ENCODE assay signal across 34 mouse cellular contexts in genomic region chr2:163682344-163682743, GRCm38 (mm10). TPM values are rescaled to one million over a fixed set of nuclear protein-coding genes. Genes with fewer than 3 reads are reported as not detected.
DNase-seq lines count a peak whose midpoint lies in the region; ATAC-seq and TF ChIP-seq lines count a peak whose summit lies in the region.
"Had no signal": no experiment of that assay in that cellular context is flagged by ENCODE, and none has a peak within 500 bp of the region (broad histone marks: within the 10 kb centered on the region; RNA-seq: fewer than 3 reads in every experiment).

No protein-coding gene starts in this region.

- no peak for ATAC-seq in heart, embryonic 14.5 days (ENCODE audit: insufficient number of reproducible peaks, insufficient read depth, low FRiP score, low read depth)
- ATAC-seq in liver, embryonic 11.5 days (replicated peaks; ENCODE audit: low FRiP score), result no peak
- ATAC-seq: forebrain, embryonic 13.5 days; hindbrain, postnatal 0 days; liver, embryonic 12.5 days; liver, postnatal 0 days had no signal

- 78% methylated on average over 2 of the region's 2 CpGs for WGBS in heart, embryonic 14.5 days
- WGBS in liver, adult 2 months, result 81% methylated on average over 2 of the region's 2 CpGs
- 79% methylated on average over 2 of the region's 2 CpGs for WGBS in liver, embryonic 11.5 days

- peak overlapping the region; percentile 48; the same call in 1 of the 2 replicates for H3K27ac ChIP-seq in gastrocnemius, adult 2 months
- peak overlapping the region; percentile 14 to 46; a peak in 2 of 4 replicates for H3K27ac ChIP-seq in heart, embryonic 14.5 days (replicated peaks in 1 of 2; ENCODE audit: control insufficient read depth in 1 of 2, insufficient read depth in 1 of 2, low read depth in 2 of 2, low read length in 2 of 2)
- no peak overlapping the region for H3K27ac ChIP-seq in liver, adult 2 months (replicated peaks; ENCODE audit: insufficient read depth, low read depth, low read length)
- no peak overlapping the region for H3K27ac ChIP-seq in liver, embryonic 11.5 days (ENCODE audit: low read depth, low read length)
- H3K27ac ChIP-seq: embryonic facial prominence, embryonic 10.5 days; embryonic facial prominence, embryonic 15.5 days; forebrain, embryonic 13.5 days; hindbrain, embryonic 12.5 days; hindbrain, postnatal 0 days; left cerebral cortex, adult 2 months; limb, embryonic 12.5 days; midbrain, embryonic 12.5 days; neural tube, embryonic 13.5 days had no signal

- no peak overlapping the region for H3K4me2 ChIP-seq in heart, embryonic 14.5 days (ENCODE audit: low read length)
- H3K4me2 ChIP-seq in liver, embryonic 11.5 days, result no peak overlapping the region
- H3K4me2 ChIP-seq: embryonic facial prominence, embryonic 15.5 days; forebrain, embryonic 13.5 days; hindbrain, embryonic 12.5 days; limb, embryonic 12.5 days; liver, embryonic 12.5 days; midbrain, embryonic 12.5 days; neural tube, embryonic 13.5 days; stomach, embryonic 15.5 days had no signal

- no peak for TF ChIP-seq POLR2A in liver, adult 2 months (IDR thresholded peaks at IDR 0.05; ENCODE audit: extremely low read depth, insufficient read depth, low read length)

- DNase-seq in gastrocnemius, adult 2 months, result no peak
- DNase-seq in gastrocnemius, adult 8-10 months (ENCODE audit: low spot score in 2 of 2), result no peak
- no peak for DNase-seq in heart, adult 9 months (ENCODE audit: low spot score in 2 of 2)
- DNase-seq in liver, adult 2 months (ENCODE audit: extremely low read depth, low read depth, low spot score), result peak; percentile 52
- DNase-seq in liver, embryonic 11.5 days (ENCODE audit: low spot score), result no peak
- DNase-seq in cerebellum, adult 11-12 months, result no peak
- no peak for DNase-seq in thymus, postnatal 14 days
- DNase-seq: adrenal gland, adult 8-10 months; cerebellum, adult 8-10 months; cerebellum, postnatal 25 days; gastrocnemius, postnatal 25 days; heart, adult 11 months; kidney, adult 11 months; kidney, postnatal 14 days; liver, postnatal 0 days; lung, postnatal 4 days; right cerebral cortex, postnatal 25 days; thymus, adult 18-20 months; thymus, postnatal 36 days had no signal

- H3K27me3 ChIP-seq in heart, embryonic 14.5 days (ENCODE audit: control insufficient read depth, insufficient read depth, low read length), result no peaks in the 10 kb centered on the region
- H3K27me3 ChIP-seq in liver, adult 2 months (ENCODE audit: control insufficient read depth, insufficient read depth, low read length), result no peaks in the 10 kb centered on the region
- no peaks in the 10 kb centered on the region for H3K27me3 ChIP-seq in liver, embryonic 11.5 days (replicated peaks; ENCODE audit: control insufficient read depth, insufficient read depth, low read length)
- H3K27me3 ChIP-seq: embryonic facial prominence, embryonic 15.5 days; forebrain, embryonic 13.5 days; hindbrain, embryonic 12.5 days; limb, embryonic 12.5 days; liver, embryonic 12.5 days; megakaryocyte, embryonic 14.5 days; midbrain, embryonic 12.5 days; neural tube, embryonic 13.5 days; stomach, embryonic 15.5 days had no signal

- TF ChIP-seq CTCF in gastrocnemius, adult 2 months (IDR thresholded peaks at IDR 0.05), result no peak
- no peak for TF ChIP-seq CTCF in liver, adult 2 months (IDR thresholded peaks at IDR 0.05; ENCODE audit: low read depth, low read length)

- H3K9ac ChIP-seq in heart, embryonic 14.5 days (ENCODE audit: low read length), result no peak overlapping the region
- H3K9ac ChIP-seq in liver, adult 2 months (ENCODE audit: low read depth, low read length), result no peak overlapping the region
- H3K9ac ChIP-seq in liver, embryonic 11.5 days (ENCODE audit: low read depth, low read length), result no peak overlapping the region
- H3K9ac ChIP-seq: embryonic facial prominence, embryonic 15.5 days; forebrain, embryonic 13.5 days; hindbrain, embryonic 12.5 days; limb, embryonic 12.5 days; liver, embryonic 12.5 days; liver, postnatal 0 days; midbrain, embryonic 12.5 days; neural tube, embryonic 13.5 days; stomach, embryonic 15.5 days had no signal

- peaks cover 24% of the 10 kb centered on the region for H3K79me2 ChIP-seq in liver, adult 2 months (ENCODE audit: control insufficient read depth, insufficient read depth, low read length)

- H3K4me3 ChIP-seq in gastrocnemius, adult 2 months, result no peak overlapping the region
- no peak overlapping the region for H3K4me3 ChIP-seq in heart, embryonic 14.5 days (ENCODE audit: control insufficient read depth in 1 of 2, insufficient read depth in 1 of 2, low read depth in 1 of 2, low read length in 2 of 2)
- no peak overlapping the region for H3K4me3 ChIP-seq in liver, adult 2 months (ENCODE audit: insufficient read depth, low read depth, low read length)
- H3K4me3 ChIP-seq in liver, embryonic 11.5 days (ENCODE audit: low read depth, low read length), result no peak overlapping the region
- H3K4me3 ChIP-seq: embryonic facial prominence, embryonic 10.5 days; embryonic facial prominence, embryonic 15.5 days; forebrain, embryonic 13.5 days; hindbrain, embryonic 12.5 days; left cerebral cortex, adult 2 months; limb, embryonic 12.5 days; liver, embryonic 12.5 days; megakaryocyte, embryonic 14.5 days; midbrain, embryonic 12.5 days; myocyte; neural tube, embryonic 13.5 days; stomach, embryonic 15.5 days had no signal

- H3K36me3 ChIP-seq in heart, embryonic 14.5 days (ENCODE audit: control insufficient read depth, insufficient read depth, low read length), result no peaks in the 10 kb centered on the region
- no peaks in the 10 kb centered on the region for H3K36me3 ChIP-seq in liver, adult 2 months (ENCODE audit: control insufficient read depth, insufficient read depth, low read length)
- H3K36me3 ChIP-seq in liver, embryonic 11.5 days (ENCODE audit: control insufficient read depth, insufficient read depth, low read length), result no peaks in the 10 kb centered on the region
- H3K36me3 ChIP-seq: embryonic facial prominence, embryonic 10.5 days; embryonic facial prominence, embryonic 15.5 days; hindbrain, embryonic 12.5 days; limb, embryonic 12.5 days; midbrain, embryonic 12.5 days; neural tube, embryonic 13.5 days; stomach, embryonic 15.5 days had no signal

- peaks cover 3% of the 10 kb centered on the region; the same call in 1 of the 2 replicates for H3K9me3 ChIP-seq in heart, embryonic 14.5 days (ENCODE audit: control insufficient read depth, low read length)
- no peaks in the 10 kb centered on the region for H3K9me3 ChIP-seq in liver, embryonic 11.5 days (ENCODE audit: control insufficient read depth, low read length)
- H3K9me3 ChIP-seq: embryonic facial prominence, embryonic 10.5 days; embryonic facial prominence, embryonic 15.5 days; forebrain, embryonic 13.5 days; G1E; hindbrain, embryonic 12.5 days; limb, embryonic 12.5 days; liver, embryonic 12.5 days; megakaryocyte, embryonic 14.5 days; midbrain, embryonic 12.5 days; neural tube, embryonic 13.5 days; stomach, embryonic 15.5 days had no signal

- intact Hi-C loops in gastrocnemius, adult 2 months (cut with DNase I), result no loop called here

- H3K4me1 ChIP-seq in heart, embryonic 14.5 days (ENCODE audit: control insufficient read depth in 2 of 2, insufficient read depth in 2 of 2, low read length in 2 of 2), result peaks cover 24 to 61% of the 10 kb centered on the region in 2 experiments
- peaks cover 15% of the 10 kb centered on the region for H3K4me1 ChIP-seq in liver, adult 2 months (ENCODE audit: control insufficient read depth, insufficient read depth, low read length)
- H3K4me1 ChIP-seq in liver, embryonic 11.5 days (replicated peaks; ENCODE audit: control insufficient read depth, insufficient read depth, low read length), result peaks cover 29% of the 10 kb centered on the region

RNA-seq across cellular contexts. Expression of gene Pkig, which starts 24.2 kb away (rescaled TPM):
- total RNA-seq in gastrocnemius, adult 2 months (2021), result 100 to 1,000 TPM in 1 of 2 experiments, 10 to 100 TPM in 1; 93.9 to 125 TPM
- 100 to 1,000 TPM; 102 to 111 (median 107) TPM for total RNA-seq in gastrocnemius, adult 8-10 months (2022)
- 324 and 359 TPM in 2 replicates for polyA plus RNA-seq in heart, embryonic 14.5 days (2014; fragmentation: Nextera tagmentation; extraction: Ambion mirVana)
- total RNA-seq in liver, adult 2 months (2014; rRNA removed), result 13.2 and 17.2 TPM in 2 replicates
- polyA plus RNA-seq in liver, adult 2 months (2012; rRNA removed), result 35.0 and 35.2 TPM in 2 replicates
- 178 and 186 TPM in 2 replicates for polyA plus RNA-seq in liver, embryonic 11.5 days (2014; fragmentation: Nextera tagmentation; extraction: Ambion mirVana)

RNA-seq across cellular contexts. Expression of gene Serinc3, which starts 37.4 kb away (rescaled TPM):
- 100 to 1,000 TPM; 118 to 147 TPM for total RNA-seq in gastrocnemius, adult 2 months (2021)
- total RNA-seq in gastrocnemius, adult 8-10 months (2022), result 100 to 1,000 TPM in 3 of 4 experiments, 10 to 100 TPM in 1; 88.8 to 135 (median 117) TPM
- polyA plus RNA-seq in heart, embryonic 14.5 days (2014; fragmentation: Nextera tagmentation; extraction: Ambion mirVana), result 76.5 and 79.0 TPM in 2 replicates
- total RNA-seq in liver, adult 2 months (2014; rRNA removed), result 123 TPM in 2 replicates
- polyA plus RNA-seq in liver, adult 2 months (2012; rRNA removed), result 122 and 124 TPM in 2 replicates
- 116 TPM in 2 replicates for polyA plus RNA-seq in liver, embryonic 11.5 days (2014; fragmentation: Nextera tagmentation; extraction: Ambion mirVana)

Comparison
In these comparisons a context has a peak if more than half of its experiments do, and no peak if none do; other contexts are left out.
1. H3K27ac ChIP-seq: peak in gastrocnemius, adult 2 months (single experiment) and heart, embryonic 14.5 days (2 of 2); none in liver, adult 2 months (single experiment) and liver, embryonic 11.5 days (single experiment).